Mouse (Mus musculus) midbrain, postnatal 0 days (tissue): Measurements from ENCODE around the gene Col3a1. TPM values are rescaled to one million over a fixed set of nuclear protein-coding genes. Genes with fewer than 3 reads are reported as not detected.

ENCODE experiments used
- ATAC-seq: fragments of 200-750 bp; cut with Nextera tagmentation; 2 replicates; pipeline ENCODE4 v1.8.0; 2017; ENCODE audit warnings: moderate number of reproducible peaks, mild to moderate bottlenecking, moderate TSS enrichment, moderate library complexity; ENCODE audit not compliant: low FRiP score
- DNase-seq: peaks from one replicate; pipeline ENCODE4 v3.0.0-alpha.2; 2015; ENCODE audit warnings: low spot score
- H3K27ac ChIP-seq: fragments of 300-500 bp; sonication (generic); 2 replicates; pipeline ENCODE4 v1.5.1; 2014; ENCODE audit warnings: low read depth, mild to moderate bottlenecking, low read length, mixed read lengths
- H3K27me3 ChIP-seq: fragments of 300-500 bp; sonication (generic); 2 replicates; pipeline ENCODE4 v1.6.1; 2014; ENCODE audit warnings: low read length, control low read depth, mixed read lengths; ENCODE audit not compliant: insufficient read depth
- H3K36me3 ChIP-seq: fragments of 300-500 bp; sonication (generic); 2 replicates; pipeline ENCODE4 v1.6.1; 2014; ENCODE audit warnings: low read length, control low read depth, mixed read lengths; ENCODE audit not compliant: insufficient read depth
- H3K4me1 ChIP-seq: fragments of 300-500 bp; sonication (generic); 2 replicates; pipeline ENCODE4 v1.6.1; 2014; ENCODE audit warnings: mild to moderate bottlenecking, control low read depth, antibody characterized with exemption, low read length, mixed read lengths; ENCODE audit not compliant: insufficient read depth
- H3K4me2 ChIP-seq: fragments of 300-500 bp; sonication (generic); 2 replicates; pipeline ENCODE4 v1.6.1; 2014; ENCODE audit warnings: low read depth, mild to moderate bottlenecking, low read length, mixed read lengths; ENCODE audit not compliant: poor library complexity, severe bottlenecking
- H3K4me3 ChIP-seq: fragments of 300-500 bp; sonication (generic); 2 replicates; pipeline ENCODE4 v1.5.1; 2014; ENCODE audit warnings: low read depth, mild to moderate bottlenecking, low read length, moderate library complexity
- H3K9ac ChIP-seq: fragments of 300-500 bp; sonication (generic); replicated peaks from 2 replicates; pipeline ENCODE4 v1.6.1; 2014; ENCODE audit warnings: mild to moderate bottlenecking, low read length, moderate library complexity, mixed read lengths; ENCODE audit not compliant: poor library complexity, severe bottlenecking
- H3K9me3 ChIP-seq: fragments of 300-500 bp; sonication (generic); 2 replicates; pipeline ENCODE4 v1.6.1; 2016; ENCODE audit warnings: low read length, control low read depth
- CTCF ChIP-seq: IDR thresholded peaks from 2 replicates; pipeline ENCODE4 v1.5.1; 2016; ENCODE audit warnings: antibody characterized with exemption, mild to moderate bottlenecking
- WGBS: fragments of 180-500 bp; shearing (Covaris S2); extraction: QIAGEN DNeasy Blood & Tissue Kit; methylation state at CpG from one replicate; pipeline ENCODE4 v1.1.7; 2014; 5-methylcytosine and 5-hydroxymethylcytosine counted together
- polyA plus RNA-seq: library from polyadenylated mRNA; unstranded; fragments of >200 nt; fragmentation: Nextera tagmentation; extraction: Ambion mirVana; gene quantifications from 2 replicates; pipeline ENCODE4 v1.2.1, GENCODE M21; 2015
- total RNA-seq: library from RNA; depleted of rRNA; stranded (reverse); fragments of >200 nt; gene quantifications from 2 replicates; pipeline ENCODE4 v1.2.3, GENCODE M21; 2014

Gene Col3a1
- total and polyA plus RNA-seq, 2 experiments from 2014 or later, result 95.9 to 124 TPM

DNA sequence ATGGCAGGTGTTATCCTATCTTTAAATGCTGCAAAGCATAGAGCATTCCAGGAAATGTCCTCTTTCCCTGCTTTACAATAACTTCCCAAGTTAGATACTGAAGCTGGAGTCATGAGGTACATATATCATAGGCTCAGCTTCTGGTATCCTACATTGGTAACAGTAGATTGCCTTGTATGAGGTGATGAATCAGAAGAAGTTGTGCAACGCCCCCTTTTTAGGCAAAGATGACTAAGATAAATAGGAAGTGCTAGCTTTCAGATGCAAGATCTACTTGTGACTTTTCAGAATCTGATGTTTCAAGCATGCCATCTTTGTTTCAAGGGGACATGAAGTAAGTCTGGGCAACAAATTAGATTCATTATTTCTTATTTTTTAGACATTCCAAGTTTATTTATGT, 6.9 kb downstream of the Col3a1 start:
- Histone ChIP-seq H3K9ac (no peak overlapping the region), H3K4me3 (no peak overlapping the region), H3K36me3 (no peaks in the 10 kb centered on the region), H3K4me1 (no peaks in the 10 kb centered on the region), H3K27ac (no peak overlapping the region), H3K9me3 (no peaks in the 10 kb centered on the region), H3K27me3 (no peaks in the 10 kb centered on the region), H3K4me2 (no peak overlapping the region)
- no peak for ATAC-seq
- TF ChIP-seq CTCF, result no peak
- 78% methylated on average over 1 of the region's 1 CpGs for WGBS
- DNase-seq, result no peak

DNA sequence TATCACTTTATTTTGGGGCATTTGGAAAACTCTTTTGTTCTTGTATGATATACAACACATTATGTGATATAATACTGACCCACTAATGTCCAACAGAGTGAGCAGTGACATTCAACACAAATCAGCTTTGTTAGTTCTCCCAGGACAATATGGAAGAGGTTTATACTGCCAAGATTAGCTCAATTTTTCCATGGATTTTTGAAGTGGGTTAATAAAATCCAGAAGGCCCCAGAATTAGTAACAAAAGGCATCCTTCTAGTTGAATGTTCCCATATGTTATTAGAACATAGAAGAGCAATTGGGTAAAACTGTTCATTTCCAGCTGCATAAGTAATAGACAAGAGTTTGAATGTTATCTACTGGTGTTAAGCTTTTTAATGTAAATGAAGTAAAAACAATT, 9.5 kb downstream of the Col3a1 start:
- Histone ChIP-seq H3K9me3 (no peaks in the 10 kb centered on the region), H3K27me3 (no peaks in the 10 kb centered on the region), H3K4me3 (no peak overlapping the region), H3K36me3 (no peaks in the 10 kb centered on the region), H3K9ac (no peak overlapping the region), H3K4me1 (no peaks in the 10 kb centered on the region), H3K27ac (no peak overlapping the region), H3K4me2 (no peak overlapping the region)
- ATAC-seq, result no peak
- DNase-seq, result no peak
- no peak for TF ChIP-seq CTCF

DNA sequence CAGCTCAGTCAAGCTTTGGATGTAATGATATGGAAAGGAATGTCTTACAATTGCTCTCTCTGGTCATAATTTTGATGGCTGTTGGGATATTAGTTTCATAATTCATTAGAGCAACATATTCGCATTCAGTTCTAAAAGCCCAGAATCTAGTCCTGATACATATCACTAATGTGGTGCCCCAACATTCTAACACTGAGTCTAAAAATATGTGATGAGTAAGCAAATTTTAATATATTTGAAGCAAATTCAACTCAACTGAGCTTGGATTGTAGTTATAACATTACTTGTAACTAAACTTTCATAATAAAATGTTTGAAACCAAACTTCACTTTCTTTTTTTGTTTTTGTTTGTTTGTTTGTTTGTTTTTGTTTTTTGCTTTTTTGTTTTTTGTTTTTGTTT, 17.8 kb downstream of the Col3a1 start:
- Histone ChIP-seq H3K36me3 (no peaks in the 10 kb centered on the region), H3K27me3 (no peaks in the 10 kb centered on the region), H3K9me3 (no peaks in the 10 kb centered on the region), H3K9ac (no peak overlapping the region), H3K27ac (no peak overlapping the region), H3K4me2 (no peak overlapping the region), H3K4me1 (no peaks in the 10 kb centered on the region), H3K4me3 (no peak overlapping the region)
- DNase-seq (no peak), ATAC-seq (no peak)
- 83% methylated on average over 1 of the region's 1 CpGs for WGBS
- TF ChIP-seq CTCF, result no peak

DNA sequence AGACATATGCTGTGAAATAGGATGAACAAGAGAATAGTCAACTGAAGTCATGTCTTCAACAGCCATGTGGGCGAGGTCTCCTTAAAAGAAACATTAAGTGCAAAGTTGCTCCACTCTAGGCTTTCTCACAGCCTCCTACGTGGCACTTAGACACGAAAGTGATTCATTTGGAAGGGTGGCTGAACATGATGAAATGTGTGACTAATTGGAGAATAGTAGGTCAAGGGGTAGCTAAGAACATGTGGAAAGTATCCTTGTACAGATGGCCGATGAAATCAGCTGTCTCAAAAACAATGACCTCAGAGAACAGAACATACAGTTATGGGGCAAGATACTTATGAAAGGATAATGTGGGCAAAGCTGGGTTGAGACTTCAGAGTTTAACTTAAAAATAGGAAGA, 44.6 kb downstream of the Col3a1 start:
- TF ChIP-seq CTCF, result no peak
- H3K4me2 ChIP-seq, result no peak overlapping the region
- ATAC-seq (no peak), DNase-seq (no peak)
- no peak overlapping the region for H3K4me3 ChIP-seq
- no peaks in the 10 kb centered on the region for H3K4me1 ChIP-seq
- 83% methylated on average over 4 of the region's 4 CpGs for WGBS
- H3K27ac ChIP-seq, result no peak overlapping the region
- H3K9ac ChIP-seq, result no peak overlapping the region
- no peaks in the 10 kb centered on the region for H3K36me3 ChIP-seq
- H3K27me3 ChIP-seq, result no peaks in the 10 kb centered on the region
- no peaks in the 10 kb centered on the region for H3K9me3 ChIP-seq

DNA sequence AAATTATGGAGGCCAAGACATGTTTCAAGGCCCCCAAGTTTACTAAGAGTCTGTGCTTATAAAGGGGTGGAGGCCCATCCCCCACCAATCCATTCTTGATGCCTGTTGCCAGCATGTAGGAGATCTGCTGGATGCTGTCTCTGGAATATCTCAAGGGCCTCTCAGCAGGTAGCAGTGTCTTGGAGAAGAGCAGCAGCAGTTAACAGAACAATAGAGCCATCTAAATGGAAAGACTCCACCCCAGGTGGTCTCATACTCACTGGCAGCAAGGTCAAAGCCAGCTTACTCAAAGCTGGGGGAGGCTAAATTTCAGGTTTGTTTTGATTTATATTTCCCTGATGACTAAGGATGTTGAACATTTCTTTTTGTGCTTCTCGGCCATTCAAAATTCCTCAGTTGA, 46.7 kb downstream of the Col3a1 start:
- 65% methylated on average over 1 of the region's 1 CpGs for WGBS
- no peak overlapping the region for H3K27ac ChIP-seq
- H3K9me3 ChIP-seq, result no peaks in the 10 kb centered on the region
- no peak for ATAC-seq
- no peaks in the 10 kb centered on the region for H3K4me1 ChIP-seq
- no peak for TF ChIP-seq CTCF
- H3K36me3 ChIP-seq, result no peaks in the 10 kb centered on the region
- H3K9ac ChIP-seq, result no peak overlapping the region
- DNase-seq, result no peak
- no peak overlapping the region for H3K4me2 ChIP-seq
- no peaks in the 10 kb centered on the region for H3K27me3 ChIP-seq
- H3K4me3 ChIP-seq, result no peak overlapping the region

DNA sequence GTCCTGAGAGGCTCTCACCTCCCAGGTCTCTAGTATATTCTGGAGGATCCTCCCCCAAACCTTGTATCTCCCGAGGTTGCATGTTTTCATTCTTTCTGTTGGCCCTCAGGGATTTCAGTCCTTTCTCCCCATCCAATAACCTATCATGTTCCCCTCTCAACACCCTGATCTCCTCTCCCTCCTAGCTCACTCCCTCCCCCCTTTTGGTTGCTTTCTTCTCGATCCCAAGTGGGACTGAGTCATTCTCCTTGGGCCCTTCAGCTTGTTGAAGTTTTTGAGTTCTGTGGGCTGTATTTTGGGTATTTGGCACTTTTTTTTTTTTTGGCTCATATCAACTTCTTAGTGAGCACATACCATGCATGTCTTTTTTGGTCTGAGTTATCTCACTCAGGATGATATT, 47.8 kb downstream of the Col3a1 start:
- DNase-seq (no peak), ATAC-seq (no peak)
- Histone ChIP-seq H3K4me1 (no peaks in the 10 kb centered on the region), H3K27me3 (no peaks in the 10 kb centered on the region), H3K4me3 (no peak overlapping the region), H3K9ac (no peak overlapping the region), H3K4me2 (no peak overlapping the region), H3K27ac (no peak overlapping the region), H3K36me3 (no peaks in the 10 kb centered on the region), H3K9me3 (no peaks in the 10 kb centered on the region)
- WGBS, result 92% methylated on average over 2 of the region's 2 CpGs
- TF ChIP-seq CTCF, result no peak

DNA sequence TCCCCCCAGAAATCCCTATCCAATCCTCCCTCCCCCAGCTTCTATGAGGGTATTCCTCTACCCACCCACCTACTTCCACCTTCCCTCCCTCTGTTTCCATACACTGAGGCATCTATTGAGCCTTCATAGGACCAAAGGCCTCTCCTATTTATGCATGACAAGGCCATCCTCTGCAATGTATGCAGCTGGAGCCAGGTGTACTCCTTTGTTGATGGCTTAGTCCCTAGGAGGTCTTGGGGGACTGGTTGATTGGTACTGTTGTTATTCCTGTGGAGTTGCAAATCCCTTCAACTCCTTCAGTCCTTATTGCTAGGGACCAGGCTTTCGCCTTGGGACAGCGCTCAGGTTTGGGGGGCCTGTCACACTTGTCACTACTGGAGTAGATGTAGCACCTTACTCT, 48.3 kb downstream of the Col3a1 start:
- H3K4me2 ChIP-seq, result no peak overlapping the region
- WGBS, result 78% methylated on average over 2 of the region's 2 CpGs
- DNase-seq, result no peak

More for the DNA sequence above, 48.3 kb downstream of the Col3a1 start:
- no peak for ATAC-seq
- no peaks in the 10 kb centered on the region for H3K9me3 ChIP-seq
- H3K9ac ChIP-seq, result no peak overlapping the region
- TF ChIP-seq CTCF, result no peak
- H3K27ac ChIP-seq, result no peak overlapping the region
- H3K27me3 ChIP-seq, result no peaks in the 10 kb centered on the region
- H3K4me1 ChIP-seq, result no peaks in the 10 kb centered on the region
- H3K36me3 ChIP-seq, result no peaks in the 10 kb centered on the region
- H3K4me3 ChIP-seq, result no peak overlapping the region
